Mouse (Mus musculus): ENCODE data around the gene Psme1.

Gene Psme1

GRCm38 (mm10) chr14:55577871-55578667 lies at the start of gene Psme1:
Gene Psme1 (plus strand): TSS chr14:55578123.
- DNase-seq (ENCODE audit: low spot score): peak; percentile 87

- DNase-seq (ENCODE audit: low spot score): no peak
Observed at GRCm38 (mm10) chr14:55536116-55536745, 41.7 kb upstream of the Psme1 start.

GRCm38 (mm10) chr14:55540067-55540786 lies 37.7 kb upstream of the Psme1 start, which contains the start of gene Pck2:
Gene Pck2 (plus strand): TSS chr14:55540266.
- peak; percentile 40 for DNase-seq (ENCODE audit: low spot score)

GRCm38 (mm10) chr14:55540787-55541321 lies 37.1 kb upstream of the Psme1 start:
- peak; percentile 59 for DNase-seq (ENCODE audit: low spot score)

GRCm38 (mm10) chr14:55542268-55542667 lies 35.7 kb upstream of the Psme1 start:
- DNase-seq (ENCODE audit: low spot score): no peak

- DNase-seq (ENCODE audit: low spot score): no peak
Observed at GRCm38 (mm10) chr14:55544334-55544733, 33.6 kb upstream of the Psme1 start.

- no peak for DNase-seq (ENCODE audit: low spot score)
Observed at GRCm38 (mm10) chr14:55550191-55550590, 27.7 kb upstream of the Psme1 start.

GRCm38 (mm10) chr14:55551347-55551746 lies 26.6 kb upstream of the Psme1 start:
- DNase-seq (ENCODE audit: low spot score): no peak

- DNase-seq (ENCODE audit: low spot score): no peak
Observed at GRCm38 (mm10) chr14:55551794-55552193, 26.1 kb upstream of the Psme1 start.

- no peak for DNase-seq (ENCODE audit: low spot score)
Observed at GRCm38 (mm10) chr14:55554635-55555034, 23.3 kb upstream of the Psme1 start.

- no peak for DNase-seq (ENCODE audit: low spot score)
Observed at GRCm38 (mm10) chr14:55555788-55556187, 22.1 kb upstream of the Psme1 start.

- peak; percentile 65 for DNase-seq (ENCODE audit: low spot score)
Observed at GRCm38 (mm10) chr14:55557003-55557402, 20.9 kb upstream of the Psme1 start.

GRCm38 (mm10) chr14:55557587-55557986 lies 20.3 kb upstream of the Psme1 start:
- no peak for DNase-seq (ENCODE audit: low spot score)

GRCm38 (mm10) chr14:55558740-55559448 lies 19.0 kb upstream of the Psme1 start:
- no peak for DNase-seq (ENCODE audit: low spot score)

GRCm38 (mm10) chr14:55559799-55560201 lies 18.1 kb upstream of the Psme1 start, which contains the start of gene Dcaf11:
Gene Dcaf11 (plus strand): TSS chr14:55560006.
- peak; percentile 80 for DNase-seq (ENCODE audit: low spot score)

GRCm38 (mm10) chr14:55560202-55561073 lies 17.5 kb upstream of the Psme1 start, which contains the start of gene A730061H03Rik:
Gene A730061H03Rik (minus strand): TSS chr14:55560406.
- peak; percentile 98 for DNase-seq (ENCODE audit: low spot score)

GRCm38 (mm10) chr14:55561860-55562259 lies 16.1 kb upstream of the Psme1 start:
- DNase-seq (ENCODE audit: low spot score): no peak

GRCm38 (mm10) chr14:55563249-55563648 lies 14.7 kb upstream of the Psme1 start:
- DNase-seq (ENCODE audit: low spot score): no peak

- DNase-seq (ENCODE audit: low spot score): no peak
Observed at GRCm38 (mm10) chr14:55565748-55566147, 12.2 kb upstream of the Psme1 start.

GRCm38 (mm10) chr14:55567496-55567895 lies 10.4 kb upstream of the Psme1 start:
- no peak for DNase-seq (ENCODE audit: low spot score)

GRCm38 (mm10) chr14:55570588-55570987 lies 7.3 kb upstream of the Psme1 start:
- DNase-seq (ENCODE audit: low spot score): no peak

Data from T-cell, adult 2 months (primary cell).